8 mouse cellular contexts compared by ENCODE assay signal in the genomic region with DNA sequence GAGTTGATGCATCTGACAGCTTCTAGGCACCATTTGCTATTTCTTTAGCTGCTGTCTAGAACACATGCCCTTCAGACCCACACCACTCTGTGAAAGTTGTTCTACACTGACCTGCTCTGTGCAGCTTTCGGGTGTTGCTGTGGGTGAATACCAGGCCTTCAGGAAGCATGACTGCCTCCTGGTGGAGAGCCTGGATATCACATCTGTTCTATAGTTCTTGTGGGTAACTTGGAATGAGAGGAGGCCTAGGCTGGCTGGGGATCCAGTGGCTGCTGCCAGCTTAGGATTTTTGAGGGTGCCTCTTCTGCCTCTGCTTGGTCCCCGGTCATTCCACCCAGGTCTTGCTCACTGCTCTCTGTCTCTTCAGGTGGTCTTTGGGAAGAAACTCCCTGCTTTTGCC. TPM values are rescaled to one million over a fixed set of nuclear protein-coding genes. Genes with fewer than 3 reads are reported as not detected.
DNase-seq lines count a peak whose midpoint lies in the region; ATAC-seq and TF ChIP-seq lines count a peak whose summit lies in the region.

No protein-coding gene starts in this region.

- no peak; the same call in 1 of the 2 replicates for ATAC-seq in G1E (ENCODE audit: extremely low read depth, insufficient number of reproducible peaks, low FRiP score, poor library complexity, severe bottlenecking)

- DNase-seq in layer of hippocampus, adult 11-12 months (ENCODE audit: low spot score), result peak; percentile 81
- DNase-seq in layer of hippocampus, adult 9-10 months (ENCODE audit: low spot score), result no peak
- peak; percentile 73 for DNase-seq in G1E (ENCODE audit: low spot score)
- DNase-seq in cerebellum, adult 9-10 months, result peak; percentile 82
- peak; percentile 62 for DNase-seq in gastrocnemius, postnatal 14 days
- peak; percentile 66 to 70 for DNase-seq in layer of hippocampus, postnatal 14 days (ENCODE audit: low spot score in 2 of 2)
- peak; percentile 88 for DNase-seq in naive thymus-derived CD4-positive, alpha-beta T cell, adult 2 months (ENCODE audit: low read depth)
- DNase-seq in thymus, postnatal 36 days, result peak; percentile 58 to 71

- intact Hi-C loops in gastrocnemius, postnatal 14 days (cut with DNase I; ENCODE audit: low total_unique reads), result no loop called here

- H3K36me3 ChIP-seq in G1E (replicated peaks), result peaks cover 92% of the 10 kb centered on the region

- H3K4me1 ChIP-seq in G1E (ENCODE audit: insufficient read depth, low read depth, low read length), result peaks cover 58% of the 10 kb centered on the region

- H3K4me3 ChIP-seq in G1E (ENCODE audit: low read depth, low read length), result no peak overlapping the region

- H3K27me3 ChIP-seq in G1E (ENCODE audit: insufficient read depth, low read length), result no peaks in the 10 kb centered on the region

- peak; percentile 48; the same call in 1 of the 2 replicates for TF ChIP-seq CTCF in G1E (IDR thresholded peaks at IDR 0.05; ENCODE audit: low read depth, low read length)

- H3K9me3 ChIP-seq in G1E (replicated peaks), result no peaks in the 10 kb centered on the region

RNA-seq across cellular contexts. Expression of a gene that starts 6.7 kb away (rescaled TPM):
- total RNA-seq in G1E (2014; fragmentation: Nextera tagmentation), result 55.9 and 59.1 TPM in 2 replicates
- 11.2 and 12.0 TPM in 2 replicates for total RNA-seq in G1E (2017)
- polyA plus RNA-seq in G1E (2012), result 86.4 and 99.2 TPM in 2 replicates
- total RNA-seq in gastrocnemius, postnatal 14 days (2021), result 10 to 100 TPM; 13.9 to 16.3 TPM
- 10 to 100 TPM; 36.5 to 40.7 TPM for total RNA-seq in layer of hippocampus, postnatal 14 days (2021)

RNA-seq across cellular contexts. Expression of a gene that starts 13.6 kb away (rescaled TPM):
- total RNA-seq in G1E (2014; fragmentation: Nextera tagmentation) (not detected in 2 replicates), G1E (2017) (0.17 TPM in 1 of 2 replicates, not detected in the other)
- 0.08 and 0.12 TPM in 2 replicates for polyA plus RNA-seq in G1E (2012)
- not detected for total RNA-seq in gastrocnemius, postnatal 14 days (2021)
- total RNA-seq in layer of hippocampus, postnatal 14 days (2021), result 100 to 1,000 TPM; 197 to 204 TPM

RNA-seq across cellular contexts. Expression of a gene that starts 17.9 kb away (rescaled TPM):
- total RNA-seq in G1E (2014; fragmentation: Nextera tagmentation) (not detected in 2 replicates), G1E (2017) (not detected in 2 replicates)
- not detected in 2 replicates for polyA plus RNA-seq in G1E (2012)
- total RNA-seq in gastrocnemius, postnatal 14 days (2021), result not detected
- 1 to 10 TPM; 3.7 to 3.9 TPM for total RNA-seq in layer of hippocampus, postnatal 14 days (2021)

RNA-seq across cellular contexts. Expression of a gene that starts 19.8 kb away (rescaled TPM):
- total RNA-seq in G1E (2014; fragmentation: Nextera tagmentation) (10.5 and 15.7 TPM in 2 replicates), G1E (2017) (34.1 and 46.4 TPM in 2 replicates)
- 149 and 184 TPM in 2 replicates for polyA plus RNA-seq in G1E (2012)
- 10 to 100 TPM; 23.0 to 25.0 TPM for total RNA-seq in gastrocnemius, postnatal 14 days (2021)
- total RNA-seq in layer of hippocampus, postnatal 14 days (2021), result 10 to 100 TPM; 18.5 to 19.8 TPM

RNA-seq across cellular contexts. Expression of a gene that starts 19.8 kb away (rescaled TPM):
- 1.4 TPM in 1 of 2 replicates, not detected in the other for total RNA-seq in G1E (2014; fragmentation: Nextera tagmentation)
- 1.0 and 1.1 TPM in 2 replicates for total RNA-seq in G1E (2017)
- polyA plus RNA-seq in G1E (2012), result 0.72 and 0.87 TPM in 2 replicates
- under 1 TPM; 0.44 to 0.94 TPM for total RNA-seq in gastrocnemius, postnatal 14 days (2021)
- total RNA-seq in layer of hippocampus, postnatal 14 days (2021), result 1 to 10 TPM; 2.7 to 4.4 TPM

Comparison
In these comparisons a context has a peak if more than half of its experiments do, and no peak if none do; other contexts are left out.
1. RNA of a gene that starts 13.6 kb away (total RNA-seq): 197 to 204 TPM in layer of hippocampus, postnatal 14 days; not detected in gastrocnemius, postnatal 14 days and 0.17 TPM in G1E; every median in the first group is over 100 times any median in the second.
2. RNA of a gene that starts 17.9 kb away (total RNA-seq): 3.7 to 3.9 TPM in layer of hippocampus, postnatal 14 days; not detected in G1E and not detected in gastrocnemius, postnatal 14 days; every median in the first group is over 4 times any median in the second.